Mouse (Mus musculus) kidney, embryonic 16.5 days (tissue): ENCODE results near the gene Pithd1. TPM values are rescaled to one million over a fixed set of nuclear protein-coding genes. Genes with fewer than 3 reads are reported as not detected.
A peak's percentile ranks its signal among the peaks of the same experiment; 100 is the strongest.

ENCODE experiments used
- ATAC-seq: fragments of 200-750 bp; cut with Nextera tagmentation; 2 replicates; pipeline ENCODE4 v1.8.0; 2017; ENCODE audit warnings: moderate TSS enrichment; ENCODE audit not compliant: low FRiP score, low TSS enrichment
- H3K27ac ChIP-seq: fragments of 300-500 bp; sonication (generic); 2 replicates; pipeline ENCODE4 v1.5.1; 2014; ENCODE audit warnings: low read length
- H3K27me3 ChIP-seq: fragments of 300-500 bp; sonication (generic); 2 replicates; pipeline ENCODE4 v1.6.1; 2014; ENCODE audit warnings: low read length, control low read depth, mixed read lengths; ENCODE audit not compliant: insufficient read depth
- H3K36me3 ChIP-seq: fragments of 300-500 bp; sonication (generic); 2 replicates; pipeline ENCODE4 v1.6.1; 2014; ENCODE audit warnings: low read length, control low read depth, mixed read lengths; ENCODE audit not compliant: insufficient read depth
- H3K4me1 ChIP-seq: fragments of 300-500 bp; sonication (generic); 2 replicates; pipeline ENCODE4 v1.6.1; 2014; ENCODE audit warnings: low read length, control low read depth, mixed read lengths; ENCODE audit not compliant: insufficient read depth
- H3K4me2 ChIP-seq: fragments of 300-500 bp; sonication (generic); replicated peaks from 2 replicates; pipeline ENCODE4 v1.6.1; 2014; ENCODE audit warnings: low read depth, low read length
- H3K4me3 ChIP-seq: fragments of 300-500 bp; sonication (generic); 2 replicates; pipeline ENCODE4 v1.5.1; 2014; ENCODE audit warnings: mild to moderate bottlenecking, low read length
- H3K9ac ChIP-seq: fragments of 300-500 bp; sonication (generic); replicated peaks from 2 replicates; pipeline ENCODE4 v1.6.1; 2014; ENCODE audit warnings: low read length
- H3K9me3 ChIP-seq: fragments of 300-500 bp; sonication (generic); 2 replicates; pipeline ENCODE4 v1.6.1; 2016; ENCODE audit warnings: low read length, control low read depth
- WGBS: fragments of 180-500 bp; shearing (Covaris S2); extraction: QIAGEN DNeasy Blood & Tissue Kit; methylation state at CpG from one replicate; pipeline ENCODE4 v1.1.7; 2014; 5-methylcytosine and 5-hydroxymethylcytosine counted together
- polyA plus RNA-seq: library from polyadenylated mRNA; unstranded; fragments of >200 nt; fragmentation: Nextera tagmentation; extraction: Ambion mirVana; gene quantifications from 2 replicates; pipeline ENCODE4 v1.2.1, GENCODE M21; 2015

Gene Pithd1
- polyA plus RNA-seq, 1 experiment from 2014 or later = 46.8 TPM

DNA sequence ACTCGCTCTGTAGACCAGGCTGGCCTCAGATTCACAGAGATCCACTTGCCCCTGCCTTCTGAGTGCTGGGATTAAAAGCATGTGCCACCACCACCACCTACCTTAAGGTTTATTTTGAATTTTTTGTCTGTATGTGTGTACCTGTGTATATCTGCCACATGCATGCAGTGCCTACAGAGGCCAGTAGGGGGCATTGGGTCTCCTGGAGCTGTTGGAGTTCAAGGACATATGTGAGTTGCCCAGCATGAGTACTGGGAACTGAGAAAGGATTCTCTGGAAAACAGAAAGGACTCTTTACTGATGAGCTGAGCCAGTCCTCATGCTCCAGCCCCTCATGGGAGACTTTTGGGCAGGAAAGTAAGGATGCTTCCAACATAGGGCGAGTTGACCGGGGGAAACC lies 35.6 kb downstream of the Pithd1 start:
- Histone ChIP-seq H3K27me3 (no peaks in the 10 kb centered on the region), H3K9ac (no peak overlapping the region), H3K36me3 (peaks cover 29% of the 10 kb centered on the region), H3K9me3 (no peaks in the 10 kb centered on the region), H3K4me3 (no peak overlapping the region), H3K27ac (no peak overlapping the region), H3K4me1 (peaks cover 15% of the 10 kb centered on the region), H3K4me2 (no peak overlapping the region)
- WGBS = 96% methylated on average over 3 of the region's 3 CpGs
- no peak for ATAC-seq

DNA sequence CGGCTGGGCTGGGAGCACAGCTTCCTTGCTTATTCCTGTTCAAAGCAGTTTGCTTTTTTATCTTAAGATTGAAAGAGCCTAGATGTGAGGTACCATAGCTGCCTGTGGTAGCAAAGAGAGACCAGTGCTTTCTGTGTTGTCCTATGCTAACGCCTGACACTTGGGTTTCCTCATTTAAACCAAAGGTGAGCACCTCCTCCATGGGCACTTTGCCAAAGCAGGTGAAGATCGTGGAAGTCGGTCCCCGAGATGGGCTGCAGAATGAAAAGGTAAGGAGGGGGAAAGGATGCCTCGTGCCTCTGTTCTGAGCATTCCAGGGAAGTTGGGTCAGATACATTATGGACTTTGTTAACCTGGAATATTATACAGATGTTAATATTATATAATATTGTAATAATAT lies 36.7 kb downstream of the Pithd1 start:
- H3K4me3 ChIP-seq = no peak overlapping the region
- no peak for ATAC-seq
- H3K27me3 ChIP-seq = no peaks in the 10 kb centered on the region
- H3K4me1 ChIP-seq = peaks cover 21% of the 10 kb centered on the region
- 0 out of 2 replicates have a peak overlapping the region, but pooled peaks have one; percentile 14 for H3K27ac ChIP-seq
- H3K9ac ChIP-seq = no peak overlapping the region
- H3K9me3 ChIP-seq = no peaks in the 10 kb centered on the region
- WGBS = 77% methylated on average over 6 of the region's 6 CpGs
- no peak overlapping the region for H3K4me2 ChIP-seq
- H3K36me3 ChIP-seq = peaks cover 22% of the 10 kb centered on the region

DNA sequence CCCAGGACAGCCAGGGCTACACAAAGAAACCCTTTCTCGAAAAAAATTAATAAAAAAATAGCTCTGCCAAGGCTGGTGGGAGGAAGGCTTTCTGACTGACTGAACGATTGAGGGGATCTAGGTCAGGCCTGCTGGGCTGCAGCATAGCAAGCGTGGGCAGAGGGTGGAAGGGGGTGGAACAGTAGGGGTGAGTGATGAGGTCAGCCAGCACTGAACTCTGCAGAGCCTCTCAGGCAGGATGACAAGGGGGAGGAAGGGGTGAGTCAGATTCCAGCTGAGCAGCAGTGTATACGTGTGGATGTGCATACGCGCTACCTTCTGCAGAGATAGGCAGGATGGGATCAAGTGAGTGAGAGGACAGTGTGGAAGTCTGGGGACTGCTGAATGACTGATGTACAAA lies 37.2 kb downstream of the Pithd1 start:
- peak; percentile 32; the same call in 1 of the 2 replicates for ATAC-seq
- 36% methylated on average over 6 of the region's 6 CpGs for WGBS
- Histone ChIP-seq H3K4me2 (no peak overlapping the region), H3K4me3 (no peak overlapping the region), H3K27me3 (no peaks in the 10 kb centered on the region), H3K36me3 (peaks cover 20% of the 10 kb centered on the region), H3K9me3 (no peaks in the 10 kb centered on the region), H3K27ac (no peak overlapping the region), H3K4me1 (peaks cover 21% of the 10 kb centered on the region), H3K9ac (no peak overlapping the region)

DNA sequence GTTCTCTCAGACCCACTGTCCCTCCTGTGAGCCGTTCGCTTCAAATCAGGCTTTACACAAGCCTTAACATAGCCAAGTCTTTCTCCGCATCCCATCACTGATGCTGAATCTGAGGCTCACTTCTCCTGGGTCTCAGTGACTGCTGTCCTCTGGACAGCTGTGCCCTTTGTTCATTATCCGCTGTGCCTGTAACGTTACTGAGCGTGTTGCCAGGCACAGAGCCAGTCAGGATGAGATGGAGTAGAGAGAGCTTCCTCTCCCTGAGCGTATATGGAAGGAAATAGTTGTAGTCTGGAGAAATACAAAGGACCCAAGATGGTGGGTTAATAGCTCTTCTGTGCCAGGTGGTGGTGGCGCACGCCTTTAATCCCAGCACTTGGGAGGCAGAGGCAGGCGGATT lies 37.6 kb downstream of the Pithd1 start:
- H3K4me2 ChIP-seq = no peak overlapping the region
- ATAC-seq = no peak
- no peak overlapping the region for H3K9ac ChIP-seq
- no peaks in the 10 kb centered on the region for H3K9me3 ChIP-seq
- H3K36me3 ChIP-seq = peaks cover 20% of the 10 kb centered on the region
- no peaks in the 10 kb centered on the region for H3K27me3 ChIP-seq
- peaks cover 21% of the 10 kb centered on the region for H3K4me1 ChIP-seq
- 0 out of 2 replicates have a peak overlapping the region, but pooled peaks have one; percentile 20 for H3K27ac ChIP-seq
- 83% methylated on average over 10 of the region's 10 CpGs for WGBS
- H3K4me3 ChIP-seq = no peak overlapping the region

DNA sequence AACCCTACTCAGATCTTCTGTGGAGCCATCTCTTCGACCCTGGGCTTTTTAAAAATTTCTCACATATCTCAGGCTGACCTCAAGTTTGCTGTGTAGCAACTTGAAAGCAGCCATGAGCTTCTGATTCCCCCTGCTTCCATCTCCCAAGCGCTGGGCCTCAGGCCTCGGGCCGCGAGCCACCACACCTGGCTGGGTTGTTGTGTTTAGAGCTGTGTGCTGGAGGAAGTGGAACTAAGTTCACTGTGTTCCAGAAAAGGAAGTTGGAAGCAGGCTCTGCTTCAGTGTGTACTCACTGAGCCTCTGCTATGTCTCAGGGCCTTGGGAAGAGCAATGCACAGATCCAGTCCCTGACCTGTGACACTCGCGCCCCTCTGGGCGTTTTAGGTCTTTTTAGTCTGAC lies 38.9 kb downstream of the Pithd1 start:
- Histone ChIP-seq H3K27ac (no peak overlapping the region), H3K9me3 (no peaks in the 10 kb centered on the region), H3K4me1 (peaks cover 24% of the 10 kb centered on the region), H3K9ac (no peak overlapping the region), H3K4me3 (no peak overlapping the region), H3K4me2 (no peak overlapping the region), H3K36me3 (peaks cover 18% of the 10 kb centered on the region), H3K27me3 (no peaks in the 10 kb centered on the region)
- 88% methylated on average over 8 of the region's 8 CpGs for WGBS
- no peak for ATAC-seq

DNA sequence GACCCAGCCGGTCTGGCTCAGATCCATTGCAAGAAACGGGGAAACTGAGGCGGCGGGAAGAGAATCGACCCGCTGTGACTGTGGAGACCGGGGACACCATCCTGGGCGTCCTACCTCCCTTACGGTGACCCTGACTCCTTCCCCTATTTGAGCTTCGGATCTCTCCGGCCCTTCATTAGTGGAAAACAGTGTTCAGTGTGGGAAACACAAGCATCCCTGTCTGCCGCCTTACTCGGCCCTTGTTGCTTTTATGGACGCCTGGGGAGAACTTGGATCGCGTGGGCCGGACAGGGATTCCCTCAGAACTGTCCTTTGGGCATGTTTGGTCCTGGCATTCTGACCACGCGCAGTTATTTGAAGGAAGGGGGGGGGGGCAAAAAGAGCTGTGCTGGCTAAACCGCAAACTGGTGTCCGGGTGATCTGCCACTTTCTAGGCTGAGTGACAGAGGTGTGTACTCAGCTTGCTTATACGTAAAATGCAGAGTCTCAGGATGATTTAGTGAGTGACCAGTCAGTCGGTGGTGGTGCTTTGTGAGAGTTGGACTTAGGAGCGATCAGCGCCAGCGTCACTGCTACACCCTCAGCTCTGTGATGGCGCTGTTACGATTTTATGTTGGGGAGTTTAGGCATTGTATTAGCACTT lies 40.3 kb downstream of the Pithd1 start:
- WGBS = 1% methylated on average over 28 of the region's 28 CpGs
- peak overlapping the region; percentile 93 for H3K4me3 ChIP-seq
- H3K9ac ChIP-seq = peak overlapping the region; percentile 85
- peaks cover 25% of the 10 kb centered on the region for H3K4me1 ChIP-seq
- no peaks in the 10 kb centered on the region for H3K27me3 ChIP-seq
- H3K4me2 ChIP-seq = peak overlapping the region; percentile 84
- peak overlapping the region; percentile 68 for H3K27ac ChIP-seq
- peaks cover 8% of the 10 kb centered on the region; the same call in 1 of the 2 replicates for H3K36me3 ChIP-seq
- no peak for ATAC-seq
- no peaks in the 10 kb centered on the region for H3K9me3 ChIP-seq

- Histone ChIP-seq H3K4me2 (peak within 1 kb of the TSS; percentile 84), H3K9ac (peak within 1 kb of the TSS; percentile 85), H3K9me3 (no peaks in the 10 kb centered on the region), H3K27me3 (no peaks in the 10 kb centered on the region), H3K27ac (peak within 1 kb of the TSS; percentile 68), H3K4me1 (peaks cover 25% of the 10 kb centered on the region), H3K36me3 (peaks cover 3% of the 10 kb centered on the region; the same call in 1 of the 2 replicates), H3K4me3 (peak within 1 kb of the TSS; percentile 93)
- WGBS = under 1% methylated on average over 23 of the region's 23 CpGs
- peak; percentile 91 for ATAC-seq
Observed at GRCm38 (mm10) chr4:135946278-135946658, 40.8 kb downstream of the Pithd1 start, which contains the start of gene Hmgcl. Gene Hmgcl, plus strand, starts transcription at chr4:135946448.

GRCm38 (mm10) chr4:135945706-135946105 lies 41.4 kb downstream of the Pithd1 start:
- ATAC-seq = peak; percentile 28; the same call in 1 of the 2 replicates
- Histone ChIP-seq H3K36me3 (peaks cover 4% of the 10 kb centered on the region; the same call in 1 of the 2 replicates), H3K27ac (peak overlapping the region; percentile 66), H3K27me3 (no peaks in the 10 kb centered on the region), H3K9me3 (peaks cover 3% of the 10 kb centered on the region; the same call in 1 of the 2 replicates), H3K4me1 (peaks cover 25% of the 10 kb centered on the region), H3K9ac (peak overlapping the region; percentile 85), H3K4me2 (peak overlapping the region; percentile 84), H3K4me3 (peak overlapping the region; percentile 93)
- 70% methylated on average over 10 of the region's 10 CpGs for WGBS

DNA sequence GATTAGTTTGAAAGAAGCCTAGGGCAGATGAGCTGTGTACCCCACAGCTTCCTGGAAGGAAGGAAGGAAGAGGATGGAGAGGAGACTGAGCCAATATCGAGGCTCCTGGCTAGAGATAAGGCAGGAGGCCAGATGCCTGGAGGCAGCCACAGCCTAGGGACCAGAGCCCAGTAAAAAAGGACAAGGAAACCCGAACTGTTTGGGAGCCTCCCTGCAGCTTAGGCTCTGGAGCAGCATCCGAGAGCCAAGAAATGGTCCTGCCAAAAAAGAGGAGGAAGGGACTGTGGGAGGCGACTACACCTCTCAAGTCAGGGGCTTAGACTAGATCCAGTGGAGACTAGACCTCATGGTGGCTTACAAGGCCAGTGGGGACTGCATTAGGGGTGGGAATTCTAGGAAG lies 43.7 kb downstream of the Pithd1 start:
- peaks cover 3% of the 10 kb centered on the region; the same call in 1 of the 2 replicates for H3K9me3 ChIP-seq
- H3K4me2 ChIP-seq = no peak overlapping the region
- WGBS = 60% methylated on average over 4 of the region's 4 CpGs
- no peak overlapping the region for H3K27ac ChIP-seq
- H3K36me3 ChIP-seq = peaks cover 15% of the 10 kb centered on the region; the same call in 1 of the 2 replicates
- no peaks in the 10 kb centered on the region for H3K27me3 ChIP-seq
- peaks cover 13% of the 10 kb centered on the region for H3K4me1 ChIP-seq
- H3K4me3 ChIP-seq = no peak overlapping the region
- 0 out of 2 replicates have a peak overlapping the region, but pooled peaks have one; percentile 0 for H3K9ac ChIP-seq
- no peak for ATAC-seq

DNA sequence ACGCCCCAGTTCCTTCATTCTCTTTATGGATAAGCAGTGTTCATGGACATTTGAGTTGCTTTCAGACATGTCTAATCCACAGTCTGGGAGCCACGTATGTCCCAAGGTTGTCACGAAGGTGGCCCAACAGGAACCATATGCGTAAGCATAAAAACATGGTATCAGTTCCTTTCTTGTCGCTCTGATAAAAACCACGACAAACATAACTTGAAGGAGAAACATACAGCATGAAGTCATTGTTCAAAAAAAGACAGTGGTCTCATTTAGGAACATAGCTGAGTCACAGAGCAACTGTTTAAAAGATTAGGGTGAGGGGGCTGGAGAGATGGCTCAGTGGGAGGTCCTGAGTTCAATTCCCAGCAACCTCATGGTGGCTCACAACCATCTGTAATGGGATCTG lies 44.9 kb downstream of the Pithd1 start:
- H3K36me3 ChIP-seq = peaks cover 15% of the 10 kb centered on the region; the same call in 1 of the 2 replicates
- H3K9ac ChIP-seq = no peak overlapping the region
- WGBS = 89% methylated on average over 6 of the region's 6 CpGs
- H3K4me3 ChIP-seq = no peak overlapping the region
- H3K4me2 ChIP-seq = no peak overlapping the region
- peaks cover 10% of the 10 kb centered on the region for H3K4me1 ChIP-seq
- no peaks in the 10 kb centered on the region for H3K27me3 ChIP-seq
- no peak for ATAC-seq
- peaks cover 3% of the 10 kb centered on the region; the same call in 1 of the 2 replicates for H3K9me3 ChIP-seq
- no peak overlapping the region for H3K27ac ChIP-seq
